Mouse (Mus musculus): ENCODE results near the gene Gm42372. TPM values are rescaled to one million over a fixed set of nuclear protein-coding genes. Genes with fewer than 3 reads are reported as not detected.
"Not testable (repeated sequence)": the region's sequence is repeated elsewhere in the genome, so short reads cannot be mapped to it uniquely, and the experiment has no call there.

Gm42372 gene
- 1 to 10 TPM; 4.8 to 4.9 TPM for polyA plus RNA-seq (2017; shearing (Covaris generic))

- ATAC-seq: peak; percentile 95
Measured at GRCm38 (mm10) chr7:16982859-16983568, at the start of gene Gm42372. Gm42372 (plus strand) TSS chr7:16983086.

GRCm38 (mm10) chr7:16937312-16937711 is 45.6 kb upstream of the Gm42372 start:
- no peak for ATAC-seq

GRCm38 (mm10) chr7:16938117-16938791 is 44.6 kb upstream of the Gm42372 start:
- ATAC-seq: no peak

- ATAC-seq: no peak
Measured at GRCm38 (mm10) chr7:16940292-16940691, 42.6 kb upstream of the Gm42372 start.

- ATAC-seq: no peak
Measured at GRCm38 (mm10) chr7:16942861-16943260, 40.0 kb upstream of the Gm42372 start.

GRCm38 (mm10) chr7:16944061-16944807 is 38.7 kb upstream of the Gm42372 start, which contains the start of gene Pnmal2:
Pnmal2 (plus strand) TSS chr7:16944682.
- ATAC-seq: peak; percentile 69

- ATAC-seq: no peak
Measured at GRCm38 (mm10) chr7:16944808-16945315, 38.0 kb upstream of the Gm42372 start.

GRCm38 (mm10) chr7:16945419-16945818 is 37.5 kb upstream of the Gm42372 start:
- no peak for ATAC-seq

- ATAC-seq: no peak
Measured at GRCm38 (mm10) chr7:16946441-16947348, 36.2 kb upstream of the Gm42372 start.

GRCm38 (mm10) chr7:16947349-16947895 is 35.5 kb upstream of the Gm42372 start:
- no peak for ATAC-seq

- no peak for ATAC-seq
Measured at GRCm38 (mm10) chr7:16947959-16948361, 34.9 kb upstream of the Gm42372 start.

- ATAC-seq: no peak
Measured at GRCm38 (mm10) chr7:16948923-16949458, 33.9 kb upstream of the Gm42372 start.

- peak; percentile 79 for ATAC-seq
Measured at GRCm38 (mm10) chr7:16949908-16950841, 32.7 kb upstream of the Gm42372 start.

GRCm38 (mm10) chr7:16950861-16951635 is 31.8 kb upstream of the Gm42372 start:
- ATAC-seq: peak; percentile 91

GRCm38 (mm10) chr7:16953776-16954175 is 29.1 kb upstream of the Gm42372 start:
- ATAC-seq: not testable (repeated sequence)

- no peak for ATAC-seq
Measured at GRCm38 (mm10) chr7:16955712-16956111, 27.2 kb upstream of the Gm42372 start.

GRCm38 (mm10) chr7:16956410-16957265 is 26.2 kb upstream of the Gm42372 start:
- ATAC-seq: no peak

- no peak for ATAC-seq
Measured at GRCm38 (mm10) chr7:16959539-16960187, 23.2 kb upstream of the Gm42372 start, which contains the start of gene Pnmal1. Pnmal1 (plus strand) TSS chr7:16959679.

Data from CD4-positive, CD25-positive, alpha-beta regulatory T cell, adult 4 months (primary cell).